Mouse (Mus musculus): ENCODE results near the gene Gm11639. TPM values are rescaled to one million over a fixed set of nuclear protein-coding genes. Genes with fewer than 3 reads are reported as not detected.

The Gm11639 gene
- polyA plus RNA-seq (2015; fragmentation: Nextera tagmentation; extraction: Ambion mirVana) = 0.04 and 0.60 TPM in 2 replicates

DNA sequence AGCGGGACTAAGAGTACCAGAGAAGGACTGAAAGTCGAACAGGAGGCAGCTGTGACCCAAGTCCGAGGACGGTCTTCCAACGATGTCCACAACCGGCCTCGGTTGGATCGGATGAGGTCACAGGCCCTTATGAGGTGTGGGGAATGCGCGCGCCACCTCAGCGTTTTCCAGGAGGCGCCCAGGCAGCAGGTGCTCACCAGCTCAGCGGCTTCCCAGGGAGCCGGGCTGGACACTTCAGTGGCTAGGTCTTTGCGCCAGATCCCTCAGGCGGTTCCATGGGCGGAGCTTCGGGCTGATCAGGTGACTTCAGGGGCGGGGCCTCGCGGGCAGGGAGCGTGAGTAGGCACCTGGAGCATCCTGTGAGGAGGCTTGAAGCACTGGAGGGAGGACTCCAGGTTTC is at the start of gene Gm11639:
TSS of gene Gm11639 (plus strand) at position 160 of the 400 bp plus-strand sequence.
- 32% methylated on average over 23 of the region's 23 CpGs for WGBS
- H3K27ac ChIP-seq (replicated peaks) = no peak within 1 kb of the TSS
- H3K9me3 ChIP-seq = no peaks in the 10 kb centered on the region
- no peak within 1 kb of the TSS for H3K9ac ChIP-seq
- no peaks in the 10 kb centered on the region for H3K27me3 ChIP-seq
- ATAC-seq (ENCODE audit: low FRiP score, low read depth) = no peak
- no peaks in the 10 kb centered on the region for H3K36me3 ChIP-seq
- H3K4me2 ChIP-seq = peak within 1 kb of the TSS; percentile 39
- peak within 1 kb of the TSS; percentile 13; the same call in 1 of the 2 replicates for H3K4me3 ChIP-seq
- H3K4me1 ChIP-seq (replicated peaks) = no peaks in the 10 kb centered on the region

DNA sequence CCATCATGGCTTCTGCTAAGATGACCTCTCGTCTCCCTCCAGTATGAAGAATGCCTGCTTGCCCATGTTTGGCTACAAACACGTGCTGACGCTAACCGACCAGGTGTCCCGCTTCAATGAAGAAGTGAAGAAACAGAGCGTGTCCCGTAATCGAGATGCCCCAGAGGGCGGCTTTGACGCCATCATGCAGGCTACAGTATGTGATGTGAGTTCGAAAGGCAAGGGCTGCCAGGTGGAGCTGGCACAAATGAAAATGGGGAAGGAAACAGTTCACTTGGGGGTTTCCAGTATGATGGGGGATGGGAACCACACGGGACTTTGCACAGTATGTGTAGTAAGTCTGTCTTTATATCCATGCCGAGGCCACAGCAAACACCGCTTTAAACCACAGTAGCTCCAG is 48.5 kb upstream of the Gm11639 start:
- H3K9me3 ChIP-seq = no peaks in the 10 kb centered on the region
- ATAC-seq (ENCODE audit: low FRiP score, low read depth) = no peak
- no peaks in the 10 kb centered on the region for H3K4me1 ChIP-seq (replicated peaks)
- H3K36me3 ChIP-seq = no peaks in the 10 kb centered on the region
- H3K4me2 ChIP-seq = no peak overlapping the region
- no peaks in the 10 kb centered on the region for H3K27me3 ChIP-seq
- H3K27ac ChIP-seq (replicated peaks) = no peak overlapping the region
- 94% methylated on average over 14 of the region's 14 CpGs for WGBS
- H3K4me3 ChIP-seq = no peak overlapping the region
- H3K9ac ChIP-seq = no peak overlapping the region

DNA sequence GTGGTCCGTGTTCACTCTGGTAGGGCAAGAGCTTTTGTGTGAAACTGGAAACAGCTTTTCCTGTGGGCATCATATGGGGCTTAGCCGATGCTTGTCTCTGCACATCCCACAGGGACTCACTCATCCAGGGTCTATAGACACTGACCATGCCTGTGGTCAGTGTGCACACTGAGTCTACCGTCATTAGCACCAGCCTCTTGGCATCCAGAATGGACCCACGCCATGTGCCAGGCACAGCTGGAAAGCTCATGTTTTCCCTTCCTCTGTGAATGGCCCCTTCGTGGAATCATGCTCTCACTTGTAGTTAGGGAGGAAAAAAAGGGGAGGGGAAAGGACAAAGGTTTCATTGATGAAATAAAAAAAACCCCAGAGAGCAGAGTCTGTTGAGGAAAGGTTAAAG is 47.5 kb upstream of the Gm11639 start:
- WGBS = 55% methylated on average over 5 of the region's 5 CpGs
- no peak overlapping the region for H3K9ac ChIP-seq
- H3K27ac ChIP-seq (replicated peaks) = no peak overlapping the region
- H3K27me3 ChIP-seq = no peaks in the 10 kb centered on the region
- H3K9me3 ChIP-seq = no peaks in the 10 kb centered on the region
- H3K4me1 ChIP-seq (replicated peaks) = no peaks in the 10 kb centered on the region
- H3K4me3 ChIP-seq = no peak overlapping the region
- no peak overlapping the region for H3K4me2 ChIP-seq
- no peak for ATAC-seq (ENCODE audit: low FRiP score, low read depth)
- no peaks in the 10 kb centered on the region for H3K36me3 ChIP-seq

DNA sequence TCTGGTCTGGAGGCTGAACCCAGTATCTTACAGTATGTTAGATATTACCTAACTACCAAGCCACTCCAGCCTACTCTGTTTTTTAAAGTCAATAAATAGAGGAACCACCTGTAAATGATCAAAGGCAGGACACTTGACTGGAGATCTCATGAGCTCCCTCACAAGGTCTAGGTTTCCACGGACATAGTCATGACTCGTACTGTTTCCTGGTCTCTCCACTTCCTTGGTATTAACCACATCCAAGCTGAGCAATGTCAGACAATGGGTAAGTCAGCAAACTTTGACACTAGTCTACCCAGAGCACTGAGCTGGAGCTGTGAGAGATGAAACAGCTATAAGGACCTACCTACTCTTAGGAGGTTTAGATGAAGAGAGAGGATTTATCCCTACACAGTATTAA is 46.6 kb upstream of the Gm11639 start:
- Histone ChIP-seq H3K9me3 (no peaks in the 10 kb centered on the region), H3K4me1 (replicated peaks) (no peaks in the 10 kb centered on the region), H3K9ac (no peak overlapping the region), H3K4me3 (no peak overlapping the region), H3K27ac (replicated peaks) (no peak overlapping the region), H3K27me3 (no peaks in the 10 kb centered on the region), H3K36me3 (no peaks in the 10 kb centered on the region), H3K4me2 (no peak overlapping the region)
- no peak for ATAC-seq (ENCODE audit: low FRiP score, low read depth)
- 91% methylated on average over 2 of the region's 2 CpGs for WGBS

DNA sequence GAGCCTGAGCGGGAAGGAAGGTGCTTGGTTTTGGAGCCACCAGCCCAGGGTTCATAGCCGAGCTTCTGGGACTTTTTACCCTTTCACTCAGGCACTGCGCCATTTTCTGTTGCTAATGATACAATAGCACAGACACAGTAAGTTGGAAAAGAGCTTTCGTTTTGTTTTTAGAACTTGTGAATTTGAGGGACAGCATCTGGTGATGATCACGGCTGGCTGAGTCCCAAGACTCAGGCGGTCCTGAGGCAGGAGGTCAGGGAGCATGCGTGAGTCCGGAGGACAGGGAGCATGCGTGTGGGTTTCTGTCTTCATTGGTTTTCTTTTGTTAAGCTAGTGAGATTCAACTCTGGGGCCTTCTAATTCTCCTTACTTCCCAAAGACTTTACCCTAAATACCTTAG is 45.9 kb upstream of the Gm11639 start:
- H3K4me3 ChIP-seq = no peak overlapping the region
- H3K27me3 ChIP-seq = no peaks in the 10 kb centered on the region
- no peak for ATAC-seq (ENCODE audit: low FRiP score, low read depth)
- 91% methylated on average over 9 of the region's 9 CpGs for WGBS
- no peak overlapping the region for H3K27ac ChIP-seq (replicated peaks)
- H3K4me2 ChIP-seq = no peak overlapping the region
- no peak overlapping the region for H3K9ac ChIP-seq
- H3K9me3 ChIP-seq = no peaks in the 10 kb centered on the region
- no peaks in the 10 kb centered on the region for H3K4me1 ChIP-seq (replicated peaks)
- H3K36me3 ChIP-seq = no peaks in the 10 kb centered on the region

DNA sequence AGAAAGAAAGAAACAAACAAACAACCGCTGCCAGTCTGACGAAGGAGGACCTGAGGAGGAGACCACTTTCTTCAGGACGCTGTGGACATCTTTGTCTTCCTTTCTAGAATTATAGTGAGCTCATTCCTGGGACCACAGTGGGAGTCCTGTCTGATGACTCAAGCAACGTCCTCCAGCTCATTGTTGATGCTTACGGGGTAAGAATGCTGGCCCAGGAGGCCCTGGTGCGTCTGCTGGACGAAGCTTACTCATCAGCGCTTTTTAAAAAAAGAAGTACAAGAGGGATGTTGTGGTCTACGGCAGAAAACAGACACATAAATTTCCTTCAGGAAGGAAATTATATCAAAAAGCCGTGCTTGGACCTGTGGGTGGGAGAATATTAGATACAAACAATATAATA is 44.6 kb upstream of the Gm11639 start:
- no peaks in the 10 kb centered on the region for H3K4me1 ChIP-seq (replicated peaks)
- no peak overlapping the region for H3K27ac ChIP-seq (replicated peaks)

DNA sequence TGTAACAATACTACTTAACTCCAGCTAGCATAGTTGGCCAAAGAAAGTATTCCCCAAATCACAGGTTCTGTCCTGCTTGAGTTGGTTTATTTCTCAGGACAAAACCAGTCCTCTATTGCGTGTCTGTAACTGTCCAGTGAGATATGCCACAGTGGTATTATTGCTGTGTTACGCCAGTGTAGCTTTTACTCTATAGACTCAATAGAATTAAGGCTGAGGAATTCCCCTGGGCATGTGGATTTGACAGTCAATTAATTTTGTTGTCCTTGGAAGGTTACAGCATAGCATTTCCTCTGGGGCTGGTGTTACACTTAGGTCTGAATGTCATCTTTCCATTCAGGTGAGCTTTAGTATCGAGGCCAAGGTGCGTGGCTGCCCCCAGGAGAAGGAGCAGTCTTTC is 42.3 kb upstream of the Gm11639 start:
- no peak overlapping the region for H3K4me2 ChIP-seq
- no peaks in the 10 kb centered on the region for H3K27me3 ChIP-seq
- no peak for ATAC-seq (ENCODE audit: low FRiP score, low read depth)
- no peak overlapping the region for H3K9ac ChIP-seq
- no peak overlapping the region for H3K27ac ChIP-seq (replicated peaks)
- WGBS = 72% methylated on average over 4 of the region's 4 CpGs
- H3K4me1 ChIP-seq (replicated peaks) = no peaks in the 10 kb centered on the region
- H3K36me3 ChIP-seq = no peaks in the 10 kb centered on the region
- H3K9me3 ChIP-seq = no peaks in the 10 kb centered on the region
- no peak overlapping the region for H3K4me3 ChIP-seq

More for the DNA sequence above, 44.6 kb upstream of the Gm11639 start:
- no peak overlapping the region for H3K9ac ChIP-seq
- no peaks in the 10 kb centered on the region for H3K36me3 ChIP-seq
- H3K4me3 ChIP-seq = no peak overlapping the region
- ATAC-seq (ENCODE audit: low FRiP score, low read depth) = no peak
- no peaks in the 10 kb centered on the region for H3K27me3 ChIP-seq
- WGBS = 78% methylated on average over 10 of the region's 10 CpGs
- no peak overlapping the region for H3K4me2 ChIP-seq
- no peaks in the 10 kb centered on the region for H3K9me3 ChIP-seq

DNA sequence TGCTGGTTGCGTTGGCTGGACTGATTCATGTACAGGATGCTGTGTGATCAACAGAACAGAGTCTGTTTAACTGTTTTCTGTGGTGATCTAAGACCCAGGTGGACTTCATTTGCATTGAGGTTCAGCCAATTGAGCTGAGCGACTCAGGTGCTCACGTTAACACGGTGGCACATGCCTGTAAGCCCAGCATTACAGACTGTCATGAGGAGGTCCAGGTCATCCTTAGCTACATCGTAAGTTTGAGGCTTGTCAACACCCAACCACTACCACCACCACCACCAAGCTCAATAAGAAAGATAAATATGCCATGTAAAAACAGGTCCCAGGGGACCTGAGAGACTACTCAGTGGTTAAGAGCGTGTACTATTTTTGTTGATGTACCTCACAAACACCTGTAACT is 40.1 kb upstream of the Gm11639 start:
- Histone ChIP-seq H3K27ac (replicated peaks) (no peak overlapping the region), H3K9ac (no peak overlapping the region), H3K27me3 (no peaks in the 10 kb centered on the region), H3K36me3 (no peaks in the 10 kb centered on the region), H3K4me1 (replicated peaks) (no peaks in the 10 kb centered on the region), H3K9me3 (no peaks in the 10 kb centered on the region), H3K4me3 (no peak overlapping the region), H3K4me2 (no peak overlapping the region)
- WGBS = 94% methylated on average over 6 of the region's 6 CpGs
- no peak for ATAC-seq (ENCODE audit: low FRiP score, low read depth)

DNA sequence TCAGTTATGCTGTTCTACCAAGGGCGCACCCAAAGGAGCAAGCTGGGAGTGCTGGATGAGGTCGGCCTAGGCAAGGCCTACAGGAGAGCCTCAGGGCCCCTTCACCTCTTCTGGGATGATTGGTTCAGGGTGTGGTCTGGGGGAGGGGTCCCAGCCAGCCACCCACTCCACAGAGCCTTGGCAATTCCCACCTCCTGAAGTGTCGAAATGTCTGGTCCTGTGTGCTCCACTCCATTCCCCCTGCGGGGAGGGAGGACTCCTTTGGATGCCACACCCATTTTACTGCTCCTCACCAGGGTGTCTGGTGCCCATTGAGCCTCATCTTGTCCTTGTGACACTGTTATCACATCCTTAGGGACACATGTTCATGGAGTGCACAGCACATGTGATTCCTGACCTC is 39.3 kb upstream of the Gm11639 start:
- no peaks in the 10 kb centered on the region for H3K27me3 ChIP-seq
- no peaks in the 10 kb centered on the region for H3K9me3 ChIP-seq
- H3K36me3 ChIP-seq = no peaks in the 10 kb centered on the region
- H3K4me3 ChIP-seq = no peak overlapping the region
- no peak overlapping the region for H3K27ac ChIP-seq (replicated peaks)
- no peak overlapping the region for H3K4me2 ChIP-seq
- no peaks in the 10 kb centered on the region for H3K4me1 ChIP-seq (replicated peaks)
- ATAC-seq (ENCODE audit: low FRiP score, low read depth) = no peak
- no peak overlapping the region for H3K9ac ChIP-seq
- WGBS = 84% methylated on average over 4 of the region's 4 CpGs

DNA sequence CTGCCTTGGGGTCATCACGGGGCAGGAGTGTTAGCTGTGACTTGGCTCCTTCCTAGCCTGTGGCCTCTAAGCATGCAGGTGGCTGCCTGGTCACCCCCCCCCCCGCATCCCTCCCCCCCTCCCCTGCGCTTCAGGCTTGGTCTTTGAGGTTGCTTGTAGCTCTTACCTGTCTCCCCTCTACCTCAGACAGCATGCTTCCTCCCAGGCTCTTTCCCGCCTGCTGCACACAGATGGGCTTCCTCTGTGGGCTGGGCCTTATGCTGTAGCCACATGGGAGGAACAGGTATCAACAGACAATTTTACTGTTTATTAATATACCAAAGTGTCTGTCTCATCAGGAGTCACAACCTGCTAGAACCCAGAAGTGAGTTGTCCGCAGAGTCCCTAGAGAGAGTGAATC is 38.9 kb upstream of the Gm11639 start:
- H3K9me3 ChIP-seq = no peaks in the 10 kb centered on the region
- 85% methylated on average over 5 of the region's 5 CpGs for WGBS
- H3K36me3 ChIP-seq = no peaks in the 10 kb centered on the region
- H3K27ac ChIP-seq (replicated peaks) = no peak overlapping the region
- no peak for ATAC-seq (ENCODE audit: low FRiP score, low read depth)
- H3K4me3 ChIP-seq = no peak overlapping the region
- no peaks in the 10 kb centered on the region for H3K27me3 ChIP-seq
- H3K9ac ChIP-seq = no peak overlapping the region
- H3K4me2 ChIP-seq = no peak overlapping the region
- no peaks in the 10 kb centered on the region for H3K4me1 ChIP-seq (replicated peaks)

DNA sequence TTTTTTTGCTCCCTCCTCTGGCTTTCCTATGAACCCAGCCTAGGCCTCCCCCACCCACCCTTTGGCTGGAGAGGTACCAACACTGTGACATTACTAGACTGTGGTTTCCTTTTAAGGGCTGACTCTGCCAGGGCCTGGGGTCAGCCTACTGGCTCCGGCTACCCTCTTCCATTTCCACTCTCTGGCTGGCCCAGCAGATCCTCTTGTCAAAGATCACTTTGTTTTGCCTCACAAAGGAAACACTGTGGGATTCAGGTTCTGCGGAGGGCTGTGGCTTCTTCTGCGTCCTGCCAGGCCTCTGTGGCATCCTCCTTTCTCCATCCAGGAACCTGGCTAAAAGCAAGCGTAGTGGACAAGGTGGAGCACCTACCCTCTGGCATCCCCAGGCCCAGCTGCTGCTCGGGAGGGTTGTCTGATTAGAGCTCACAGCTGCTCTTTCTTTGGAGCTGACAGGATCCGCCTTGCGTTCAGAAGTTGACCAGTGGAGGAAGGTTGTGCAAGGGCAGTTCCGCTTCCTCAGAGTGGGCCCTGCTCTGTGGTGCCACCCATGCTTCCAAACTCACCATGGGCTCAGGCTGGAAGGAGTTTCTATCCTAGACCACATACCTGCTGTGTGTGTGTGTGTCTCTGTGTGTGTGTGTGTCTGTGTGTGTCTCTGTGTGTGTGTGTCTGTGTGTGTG is 38.2 kb upstream of the Gm11639 start:
- Histone ChIP-seq H3K4me2 (no peak overlapping the region), H3K27me3 (no peaks in the 10 kb centered on the region), H3K4me1 (replicated peaks) (no peaks in the 10 kb centered on the region), H3K27ac (replicated peaks) (0 out of 2 replicates have a peak overlapping the region, but pooled peaks have one; percentile 14), H3K36me3 (no peaks in the 10 kb centered on the region), H3K9ac (no peak overlapping the region), H3K4me3 (no peak overlapping the region), H3K9me3 (no peaks in the 10 kb centered on the region)
- no peak for ATAC-seq (ENCODE audit: low FRiP score, low read depth)
- 59% methylated on average over 8 of the region's 8 CpGs for WGBS

DNA sequence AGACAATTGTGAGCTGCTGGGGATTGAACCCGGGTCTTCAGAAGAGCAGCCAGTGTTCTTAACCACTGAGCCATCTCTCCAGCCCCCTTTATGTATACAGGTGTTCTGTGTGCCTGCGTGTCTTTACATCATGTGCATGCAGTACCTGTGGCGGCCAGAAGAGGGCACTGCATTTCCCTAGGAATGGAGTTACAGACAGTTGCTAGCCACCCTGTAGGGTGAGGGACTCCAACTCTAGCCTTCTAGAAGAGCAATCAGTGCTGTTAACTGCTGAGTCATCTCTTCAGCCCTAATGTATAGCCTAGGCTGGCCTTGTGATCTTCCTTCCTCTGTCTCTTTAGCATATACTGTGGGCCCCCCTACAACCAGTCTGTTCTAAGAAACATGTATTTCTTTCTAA is 36.9 kb upstream of the Gm11639 start:
- no peak overlapping the region for H3K9ac ChIP-seq
- H3K4me2 ChIP-seq = no peak overlapping the region
- no peaks in the 10 kb centered on the region for H3K27me3 ChIP-seq
- H3K4me1 ChIP-seq (replicated peaks) = no peaks in the 10 kb centered on the region
- H3K27ac ChIP-seq (replicated peaks) = no peak overlapping the region
- H3K9me3 ChIP-seq = no peaks in the 10 kb centered on the region
- no peak for ATAC-seq (ENCODE audit: low FRiP score, low read depth)
- H3K36me3 ChIP-seq = no peaks in the 10 kb centered on the region
- H3K4me3 ChIP-seq = no peak overlapping the region
- WGBS = 67% methylated on average over 3 of the region's 3 CpGs

DNA sequence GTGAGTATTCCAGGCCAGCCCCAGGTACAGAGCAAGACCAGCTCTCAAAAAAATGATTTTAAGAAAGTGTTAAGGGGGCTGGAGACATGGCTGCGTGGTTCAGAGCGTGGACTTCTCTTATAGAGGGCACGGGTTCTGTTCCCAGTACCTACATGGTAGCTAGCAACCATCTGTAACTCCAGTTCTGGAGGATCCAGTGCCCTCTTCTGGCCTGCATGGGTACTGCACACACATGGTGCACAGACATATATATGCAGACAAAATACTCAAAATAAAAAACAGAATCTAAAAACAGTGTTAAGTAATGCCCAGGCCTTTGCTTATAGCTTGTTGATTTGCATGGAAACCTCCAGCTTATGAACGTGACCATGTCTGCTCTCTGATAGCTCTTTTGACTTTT is 24.9 kb upstream of the Gm11639 start:
- no peaks in the 10 kb centered on the region for H3K4me1 ChIP-seq (replicated peaks)
- ATAC-seq (ENCODE audit: low FRiP score, low read depth) = no peak
- no peak overlapping the region for H3K9ac ChIP-seq
- H3K9me3 ChIP-seq = no peaks in the 10 kb centered on the region
- no peak overlapping the region for H3K4me2 ChIP-seq
- no peak overlapping the region for H3K27ac ChIP-seq (replicated peaks)
- H3K36me3 ChIP-seq = no peaks in the 10 kb centered on the region
- no peaks in the 10 kb centered on the region for H3K27me3 ChIP-seq
- WGBS = 96% methylated on average over 4 of the region's 4 CpGs
- no peak overlapping the region for H3K4me3 ChIP-seq

All from hindbrain, embryonic 15.5 days (tissue).